Mouse (Mus musculus) testis, adult 2 months (tissue): ENCODE data around the gene Chrna1.

ENCODE experiments used
- CTCF ChIP-seq: fragments of 200-500 bp; IDR thresholded peaks from 2 replicates; pipeline ENCODE4 v1.5.1; 2012; ENCODE audit warnings: low read depth, mild to moderate bottlenecking, inconsistent platforms, low read length, moderate library complexity; ENCODE audit not compliant: control insufficient read depth, insufficient read depth, insufficient replicate concordance
- POLR2A ChIP-seq: fragments of 200-500 bp; IDR thresholded peaks from 2 replicates; pipeline ENCODE4 v1.6.1; 2012; ENCODE audit warnings: low read depth, mild to moderate bottlenecking, inconsistent platforms, low read length, moderate library complexity; ENCODE audit not compliant: control insufficient read depth

DNA sequence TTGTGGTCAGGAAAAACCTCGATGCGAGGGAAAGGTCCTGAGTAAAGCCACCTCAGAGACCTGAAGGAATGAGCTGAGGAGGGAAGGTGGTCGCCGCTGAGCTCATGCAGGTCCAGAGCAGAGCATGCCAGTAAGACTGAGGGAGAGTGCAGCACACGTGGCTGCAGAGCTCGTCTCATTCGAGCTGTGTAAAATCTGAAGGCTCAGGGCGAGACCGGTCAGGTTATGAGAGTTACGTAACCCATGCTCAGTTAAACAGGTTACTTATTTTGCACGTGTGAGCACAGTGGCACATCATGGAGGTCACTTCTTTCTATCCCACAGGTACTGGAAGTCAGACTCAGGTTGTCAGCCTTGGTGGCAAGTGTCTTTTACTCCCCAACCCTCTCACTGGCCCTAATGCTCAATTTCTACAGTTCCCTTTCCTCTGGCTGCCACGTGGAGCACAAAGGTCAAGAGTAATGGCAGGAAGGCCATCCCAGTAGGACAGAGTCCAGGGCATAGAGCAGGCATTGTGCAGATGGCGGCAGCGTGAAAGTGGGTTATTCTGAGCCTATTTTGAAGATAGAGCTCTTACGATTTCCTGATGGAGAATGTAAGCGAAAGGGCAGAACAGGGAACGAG is 36.4 kb upstream of the Chrna1 start:
- TF ChIP-seq POLR2A (no peak), CTCF (no peak)
